Mouse (Mus musculus) embryonic facial prominence, embryonic 11.5 days (tissue): ENCODE measurements around the gene Auts2. TPM values are rescaled to one million over a fixed set of nuclear protein-coding genes. Genes with fewer than 3 reads are reported as not detected.

Experiments used
- ATAC-seq: fragments of 200-750 bp; cut with Nextera tagmentation; replicated peaks from 2 replicates; pipeline ENCODE4 v1.8.0; 2017; ENCODE audit warnings: low read depth; ENCODE audit not compliant: insufficient number of reproducible peaks, low FRiP score, low TSS enrichment
- DNase-seq: peaks from one replicate; pipeline ENCODE4 v3.0.0-alpha.2; 2015; ENCODE audit warnings: low spot score
- H3K27ac ChIP-seq: fragments of 300-500 bp; sonication (generic); replicated peaks from 2 replicates; pipeline ENCODE4 v1.5.1; 2014; ENCODE audit warnings: mild to moderate bottlenecking, low read depth, low read length, control low read depth
- H3K27me3 ChIP-seq: fragments of 300-500 bp; sonication (generic); 2 replicates; pipeline ENCODE4 v1.6.1; 2014; ENCODE audit warnings: mild to moderate bottlenecking, low read length, moderate library complexity, mixed read lengths; ENCODE audit not compliant: control insufficient read depth, insufficient read depth
- H3K36me3 ChIP-seq: fragments of 300-500 bp; sonication (generic); replicated peaks from 2 replicates; pipeline ENCODE4 v1.6.1; 2014; ENCODE audit warnings: low read depth, mild to moderate bottlenecking, low read length, moderate library complexity, mixed read lengths; ENCODE audit not compliant: control insufficient read depth, insufficient read depth
- H3K4me1 ChIP-seq: fragments of 300-500 bp; sonication (generic); 2 replicates; pipeline ENCODE4 v1.6.1; 2014; ENCODE audit warnings: low read length, mixed read lengths; ENCODE audit not compliant: control insufficient read depth, insufficient read depth
- H3K4me2 ChIP-seq: fragments of 300-500 bp; sonication (generic); 2 replicates; pipeline ENCODE4 v1.6.1; 2014; ENCODE audit warnings: low read depth, mild to moderate bottlenecking, control low read depth, low read length, moderate library complexity
- H3K4me3 ChIP-seq: fragments of 300-500 bp; sonication (generic); 2 replicates; pipeline ENCODE4 v1.5.1; 2014; ENCODE audit warnings: low read depth, low read length, control low read depth
- H3K9ac ChIP-seq: fragments of 300-500 bp; sonication (generic); replicated peaks from 2 replicates; pipeline ENCODE4 v1.6.1; 2014; ENCODE audit warnings: mild to moderate bottlenecking, control low read depth, low read length
- H3K9me3 ChIP-seq: fragments of 300-500 bp; sonication (generic); replicated peaks from 2 replicates; pipeline ENCODE4 v1.6.1; 2016; ENCODE audit warnings: mild to moderate bottlenecking, low read length, inconsistent platforms, mixed read lengths; ENCODE audit not compliant: control insufficient read depth
- WGBS: fragments of 180-500 bp; shearing (Covaris S2); extraction: QIAGEN DNeasy Blood & Tissue Kit; methylation state at CpG from one replicate; pipeline ENCODE4 v1.1.7; 2014; 5-methylcytosine and 5-hydroxymethylcytosine counted together
- polyA plus RNA-seq: library from polyadenylated mRNA; unstranded; fragments of >200 nt; fragmentation: Nextera tagmentation; extraction: Ambion mirVana; gene quantifications from 2 replicates; pipeline ENCODE4 v1.2.1, GENCODE M21; 2014

The Auts2 gene
- polyA plus RNA-seq, 1 experiment from 2014 or later = 30.5 TPM

GRCm38 (mm10) chr5:132274098-132274898, 268.8 kb downstream of the Auts2 start:
- no peaks in the 10 kb centered on the region for H3K9me3 ChIP-seq
- no peak overlapping the region for H3K27ac ChIP-seq
- H3K4me2 ChIP-seq = no peak overlapping the region
- H3K4me3 ChIP-seq = no peak overlapping the region
- no peak overlapping the region for H3K9ac ChIP-seq
- no peaks in the 10 kb centered on the region for H3K36me3 ChIP-seq
- H3K4me1 ChIP-seq = no peaks in the 10 kb centered on the region
- DNase-seq (no peak), ATAC-seq (no peak)
- WGBS = 86% methylated on average over 15 of the region's 15 CpGs
- no peaks in the 10 kb centered on the region for H3K27me3 ChIP-seq

- H3K4me1 ChIP-seq = no peaks in the 10 kb centered on the region
- no peaks in the 10 kb centered on the region for H3K9me3 ChIP-seq
- ATAC-seq = no peak
- no peak overlapping the region for H3K4me3 ChIP-seq
- H3K9ac ChIP-seq = no peak overlapping the region
- no peaks in the 10 kb centered on the region; the same call in 1 of the 2 replicates for H3K27me3 ChIP-seq
- WGBS = 60% methylated on average over 4 of the region's 4 CpGs
- H3K36me3 ChIP-seq = no peaks in the 10 kb centered on the region
- H3K27ac ChIP-seq = no peak overlapping the region
- no peak for DNase-seq
- H3K4me2 ChIP-seq = no peak overlapping the region
These were observed 271.0 kb downstream of the Auts2 start for GRCm38 (mm10) chr5:132272132-132272531.

GRCm38 (mm10) chr5:132270896-132271295, 272.2 kb downstream of the Auts2 start:
- DNase-seq (no peak), ATAC-seq (no peak)
- 81% methylated on average over 1 of the region's 1 CpGs for WGBS
- H3K27ac ChIP-seq = no peak overlapping the region
- H3K36me3 ChIP-seq = no peaks in the 10 kb centered on the region
- H3K27me3 ChIP-seq = no peaks in the 10 kb centered on the region; the same call in 1 of the 2 replicates
- H3K9ac ChIP-seq = no peak overlapping the region
- H3K4me1 ChIP-seq = no peaks in the 10 kb centered on the region
- H3K9me3 ChIP-seq = no peaks in the 10 kb centered on the region
- H3K4me2 ChIP-seq = no peak overlapping the region
- H3K4me3 ChIP-seq = no peak overlapping the region

GRCm38 (mm10) chr5:132270074-132270473, 273.1 kb downstream of the Auts2 start:
- DNase-seq (no peak), ATAC-seq (no peak)
- Histone ChIP-seq H3K9ac (no peak overlapping the region), H3K9me3 (no peaks in the 10 kb centered on the region), H3K27me3 (no peaks in the 10 kb centered on the region; the same call in 1 of the 2 replicates), H3K36me3 (no peaks in the 10 kb centered on the region), H3K4me2 (no peak overlapping the region), H3K27ac (no peak overlapping the region), H3K4me3 (no peak overlapping the region), H3K4me1 (no peaks in the 10 kb centered on the region)
- 92% methylated on average over 3 of the region's 3 CpGs for WGBS

- H3K4me3 ChIP-seq = no peak overlapping the region
- ATAC-seq (no peak), DNase-seq (peak; percentile 51)
- WGBS = 49% methylated on average over 6 of the region's 6 CpGs
- no peak overlapping the region for H3K27ac ChIP-seq
- no peaks in the 10 kb centered on the region for H3K9me3 ChIP-seq
- H3K36me3 ChIP-seq = no peaks in the 10 kb centered on the region
- H3K27me3 ChIP-seq = no peaks in the 10 kb centered on the region; the same call in 1 of the 2 replicates
- H3K4me1 ChIP-seq = no peaks in the 10 kb centered on the region; the same call in 1 of the 2 replicates
- no peak overlapping the region; the same call in 1 of the 2 replicates for H3K9ac ChIP-seq
- H3K4me2 ChIP-seq = no peak overlapping the region
These were observed 274.7 kb downstream of the Auts2 start for GRCm38 (mm10) chr5:132268351-132268967.

GRCm38 (mm10) chr5:132265015-132265414, 278.1 kb downstream of the Auts2 start:
- Histone ChIP-seq H3K27me3 (no peaks in the 10 kb centered on the region; the same call in 1 of the 2 replicates), H3K36me3 (no peaks in the 10 kb centered on the region), H3K9me3 (no peaks in the 10 kb centered on the region), H3K27ac (no peak overlapping the region), H3K4me1 (no peaks in the 10 kb centered on the region; the same call in 1 of the 2 replicates), H3K4me2 (no peak overlapping the region), H3K9ac (no peak overlapping the region), H3K4me3 (no peak overlapping the region)
- DNase-seq (peak; percentile 35), ATAC-seq (no peak)
- 32% methylated on average over 1 of the region's 1 CpGs for WGBS

- WGBS = 92% methylated on average over 1 of the region's 1 CpGs
- ATAC-seq = no peak
These were observed 281.4 kb downstream of the Auts2 start for GRCm38 (mm10) chr5:132261750-132262149.

GRCm38 (mm10) chr5:132258882-132259281, 284.3 kb downstream of the Auts2 start:
- no peak overlapping the region for H3K4me2 ChIP-seq
- H3K4me3 ChIP-seq = no peak overlapping the region
- WGBS = 93% methylated on average over 11 of the region's 11 CpGs
- no peak overlapping the region for H3K9ac ChIP-seq
- no peaks in the 10 kb centered on the region for H3K9me3 ChIP-seq
- DNase-seq (no peak), ATAC-seq (no peak)
- H3K4me1 ChIP-seq = no peaks in the 10 kb centered on the region
- no peaks in the 10 kb centered on the region for H3K36me3 ChIP-seq
- H3K27ac ChIP-seq = no peak overlapping the region
- no peaks in the 10 kb centered on the region for H3K27me3 ChIP-seq

More at GRCm38 (mm10) chr5:132261750-132262149, 281.4 kb downstream of the Auts2 start:
- Histone ChIP-seq H3K4me3 (no peak overlapping the region), H3K4me1 (no peaks in the 10 kb centered on the region; the same call in 1 of the 2 replicates), H3K9me3 (no peaks in the 10 kb centered on the region), H3K27me3 (no peaks in the 10 kb centered on the region), H3K4me2 (no peak overlapping the region), H3K9ac (no peak overlapping the region), H3K36me3 (no peaks in the 10 kb centered on the region), H3K27ac (no peak overlapping the region)
- no peak for DNase-seq
